Mouse (Mus musculus): ENCODE data around the gene Ccnt1.

- TF ChIP-seq POLR2A (IDR thresholded peaks at IDR 0.05; ENCODE audit: insufficient read depth, low read depth, low read length) = no peak
- no peak for TF ChIP-seq CTCF (IDR thresholded peaks at IDR 0.05; ENCODE audit: insufficient read depth, low read depth, low read length)
Observed at GRCm38 (mm10) chr15:98589640-98590336, 19.1 kb upstream of the Ccnt1 start.
